Mouse (Mus musculus): ENCODE data around the gene Ino80d.

The Ino80d gene

GRCm38 (mm10) chr1:62911426-62911825, 203.0 kb downstream of the Ino80d start:
- WGBS = 70% methylated on average over 7 of the region's 7 CpGs

DNA sequence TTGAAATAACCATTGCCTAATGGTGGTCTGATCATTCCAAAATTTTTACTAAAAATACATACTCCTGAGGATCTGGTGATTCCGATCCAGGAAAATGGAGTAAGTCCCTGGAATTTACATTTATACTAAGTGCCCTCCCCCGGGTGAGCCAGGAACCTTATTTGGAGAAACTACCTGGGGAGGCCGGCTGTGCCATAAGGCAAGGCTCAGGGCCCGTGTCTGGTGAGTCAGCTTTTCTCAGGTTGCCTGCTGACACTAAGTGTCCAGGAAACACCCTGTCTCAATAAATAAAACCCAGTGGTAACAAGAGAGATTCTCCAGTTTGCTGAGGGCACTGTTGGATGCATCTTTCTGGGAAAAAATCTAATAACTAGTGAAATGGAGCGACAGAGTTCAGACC, 205.3 kb downstream of the Ino80d start:
- 76% methylated on average over 5 of the region's 5 CpGs for WGBS

GRCm38 (mm10) chr1:62908508-62908907, 206.0 kb downstream of the Ino80d start:
- WGBS = 43% methylated on average over 6 of the region's 6 CpGs
